ENCODE assay signal across 9 mouse cellular contexts in genomic region chr1:44741256-44741655, GRCm38 (mm10).
DNase-seq lines count a peak whose midpoint lies in the region; ATAC-seq and TF ChIP-seq lines count a peak whose summit lies in the region.
"Had no signal": no experiment of that assay in that cellular context is flagged by ENCODE, and none has a peak within 500 bp of the region (broad histone marks: within the 10 kb centered on the region; RNA-seq: fewer than 3 reads in every experiment).

No protein-coding gene starts in this region.

- H3K27ac ChIP-seq in heart, embryonic 11.5 days (ENCODE audit: low read depth, low read length), result no peak overlapping the region
- no peak overlapping the region for H3K27ac ChIP-seq in lung, embryonic 14.5 days (ENCODE audit: low read depth)
- H3K27ac ChIP-seq in cerebellum, adult 2 months (ENCODE audit: insufficient read depth, low read length), result no peak overlapping the region
- H3K27ac ChIP-seq: liver, embryonic 15.5 days had no signal

- H3K9ac ChIP-seq in heart, embryonic 11.5 days (ENCODE audit: low read depth, low read length), result no peak overlapping the region
- no peak overlapping the region for H3K9ac ChIP-seq in lung, embryonic 14.5 days
- H3K9ac ChIP-seq: liver, embryonic 15.5 days had no signal

- TF ChIP-seq CTCF in lung, embryonic 14.5 days (IDR thresholded peaks at IDR 0.05; ENCODE audit: low read depth), result peak; percentile 64
- TF ChIP-seq CTCF in cerebellum, adult 2 months (IDR thresholded peaks at IDR 0.05; ENCODE audit: borderline replicate concordance, insufficient read depth, low read depth, low read length), result no peak

- H3K36me3 ChIP-seq in heart, embryonic 11.5 days (ENCODE audit: control insufficient read depth, insufficient read depth, low read length), result no peaks in the 10 kb centered on the region
- no peaks in the 10 kb centered on the region for H3K36me3 ChIP-seq in lung, embryonic 14.5 days (ENCODE audit: insufficient read depth)
- H3K36me3 ChIP-seq: liver, embryonic 15.5 days had no signal

- intact Hi-C loops in heart, postnatal 10 days (cut with DNase I), result loop anchor here (1.0 to 10.0 kb wide), 5 partner anchors 190 to 764 kb away; partner anchors contain the start of genes Col5a2 and Gulp1

- peak; percentile 11 to 26 for DNase-seq in heart, postnatal 10 days
- DNase-seq in lung, embryonic 14.5 days, result peak; percentile 77
- DNase-seq in lung, adult 18-20 months, result no peak
- peak; percentile 76 for DNase-seq in adipocyte (ENCODE audit: low spot score)
- DNase-seq in mesoderm, embryonic 11.5 days (ENCODE audit: low read depth, low spot score), result peak; percentile 9
- no peak for DNase-seq in cerebellum, adult 2 months
- DNase-seq: cerebellum, adult 9-10 months had no signal

- no peak overlapping the region for H3K4me3 ChIP-seq in heart, embryonic 11.5 days (ENCODE audit: low read depth, low read length)
- H3K4me3 ChIP-seq in lung, embryonic 14.5 days (ENCODE audit: low read depth, low read length), result no peak overlapping the region
- H3K4me3 ChIP-seq in cerebellum, adult 2 months (replicated peaks; ENCODE audit: insufficient read depth, low read depth, low read length), result no peak overlapping the region
- H3K4me3 ChIP-seq: liver, embryonic 15.5 days had no signal

- H3K9me3 ChIP-seq in heart, embryonic 11.5 days (replicated peaks; ENCODE audit: control insufficient read depth, low read length), result no peaks in the 10 kb centered on the region
- H3K9me3 ChIP-seq in lung, embryonic 14.5 days (ENCODE audit: low read depth, low read length), result no peaks in the 10 kb centered on the region
- H3K9me3 ChIP-seq: liver, embryonic 15.5 days had no signal

- no peak overlapping the region for H3K4me2 ChIP-seq in heart, embryonic 11.5 days
- H3K4me2 ChIP-seq in lung, embryonic 14.5 days, result no peak overlapping the region
- H3K4me2 ChIP-seq: liver, embryonic 15.5 days had no signal

- TF ChIP-seq POLR2A in cerebellum, adult 2 months (IDR thresholded peaks at IDR 0.05; ENCODE audit: borderline replicate concordance, insufficient read depth, low read length), result no peak

- no peaks in the 10 kb centered on the region for H3K4me1 ChIP-seq in heart, embryonic 11.5 days (ENCODE audit: control insufficient read depth, insufficient read depth, low read length)
- H3K4me1 ChIP-seq in lung, embryonic 14.5 days (ENCODE audit: insufficient read depth), result no peaks in the 10 kb centered on the region
- no peaks in the 10 kb centered on the region for H3K4me1 ChIP-seq in cerebellum, adult 2 months (ENCODE audit: control insufficient read depth, insufficient read depth, low read length)
- H3K4me1 ChIP-seq: liver, embryonic 15.5 days had no signal

- no peak for ATAC-seq in heart, embryonic 11.5 days (replicated peaks; ENCODE audit: insufficient number of reproducible peaks, low FRiP score, low TSS enrichment)
- ATAC-seq in lung, embryonic 14.5 days (ENCODE audit: insufficient read depth), result no peak

- H3K27me3 ChIP-seq in heart, embryonic 11.5 days (ENCODE audit: control insufficient read depth, insufficient read depth, low read length), result no peaks in the 10 kb centered on the region
- H3K27me3 ChIP-seq in lung, embryonic 14.5 days (ENCODE audit: insufficient read depth, low read length), result no peaks in the 10 kb centered on the region
- no peaks in the 10 kb centered on the region for H3K27me3 ChIP-seq in cerebellum, adult 2 months (ENCODE audit: control insufficient read depth, insufficient read depth, low read length)
- H3K27me3 ChIP-seq: liver, embryonic 15.5 days had no signal

Comparison
In these comparisons a context has a peak if more than half of its experiments do, and no peak if none do; other contexts are left out.
1. DNase-seq: peak in heart, postnatal 10 days (2 of 2), lung, embryonic 14.5 days (single experiment), adipocyte (single experiment) and mesoderm, embryonic 11.5 days (single experiment); none in lung, adult 18-20 months (0 of 2) and cerebellum, adult 2 months (0 of 2).